Mouse (Mus musculus) megakaryocyte, adult 5-6 weeks (primary cell): ENCODE results near the gene Lat2. TPM values are rescaled to one million over a fixed set of nuclear protein-coding genes. Genes with fewer than 3 reads are reported as not detected.

ENCODE experiments used
- ATAC-seq: 2 replicates; pipeline ENCODE4 v1.8.0; 2016; ENCODE audit warnings: mild to moderate bottlenecking, inconsistent platforms; ENCODE audit not compliant: poor library complexity, severe bottlenecking
- total RNA-seq, 2 experiments: library from RNA; stranded (forward) in 1 of 2; stranded (reverse) in 1 of 2; fragments of 153-499, 151-499 nt in 1 of 2; fragments of 221-1000, 200-1000 nt in 1 of 2; gene quantifications; 2 replicates each; pipeline versions ENCODE4 v1.2.3 to v1.2.4; 2015 to 2017

Lat2 gene
- total RNA-seq, 2 experiments from 2014 or later: 87.7 to 115 TPM

GRCm38 (mm10) chr5:134572508-134573214 lies 42.2 kb downstream of the Lat2 start:
- ATAC-seq: peak; percentile 45

DNA sequence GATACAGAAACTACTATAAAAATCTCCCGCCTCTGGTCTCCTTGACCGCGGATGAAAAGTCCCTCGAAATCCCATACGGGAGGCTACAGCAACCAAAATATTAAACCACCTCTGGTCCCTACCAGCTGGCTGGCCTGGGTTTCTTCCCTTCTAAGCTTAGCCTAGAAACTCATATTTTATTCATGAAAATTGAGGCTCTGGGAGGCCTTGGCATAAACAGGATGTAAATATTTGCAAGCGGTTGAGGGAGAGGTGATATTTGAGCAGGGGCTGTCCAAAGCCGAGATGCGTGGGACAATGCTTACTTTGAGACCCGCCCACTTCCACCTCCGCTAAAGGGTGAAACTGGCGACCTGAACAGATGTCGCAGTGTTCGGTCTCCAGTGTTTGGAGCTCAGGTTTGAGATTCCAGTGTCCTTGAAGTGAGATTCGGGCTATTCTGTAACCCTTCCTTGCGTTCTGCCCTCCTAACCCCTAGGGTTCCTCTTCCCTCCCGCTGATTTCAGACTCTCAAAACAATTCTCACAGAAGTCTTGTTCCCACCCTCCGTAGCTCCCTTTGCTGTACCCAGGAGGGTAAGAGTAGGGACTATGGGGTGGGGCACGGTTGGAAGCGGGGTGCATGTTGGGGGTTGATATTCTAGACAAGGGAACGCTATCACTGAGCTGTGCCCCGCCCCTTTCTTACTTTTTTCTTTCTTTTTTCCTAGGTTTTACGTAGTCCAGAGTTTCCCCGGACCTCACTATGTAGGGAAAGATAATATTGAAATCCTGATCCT lies 42.9 kb downstream of the Lat2 start:
- ATAC-seq: peak; percentile 44

GRCm38 (mm10) chr5:134568964-134569491 lies 45.8 kb downstream of the Lat2 start:
- ATAC-seq: no peak

DNA sequence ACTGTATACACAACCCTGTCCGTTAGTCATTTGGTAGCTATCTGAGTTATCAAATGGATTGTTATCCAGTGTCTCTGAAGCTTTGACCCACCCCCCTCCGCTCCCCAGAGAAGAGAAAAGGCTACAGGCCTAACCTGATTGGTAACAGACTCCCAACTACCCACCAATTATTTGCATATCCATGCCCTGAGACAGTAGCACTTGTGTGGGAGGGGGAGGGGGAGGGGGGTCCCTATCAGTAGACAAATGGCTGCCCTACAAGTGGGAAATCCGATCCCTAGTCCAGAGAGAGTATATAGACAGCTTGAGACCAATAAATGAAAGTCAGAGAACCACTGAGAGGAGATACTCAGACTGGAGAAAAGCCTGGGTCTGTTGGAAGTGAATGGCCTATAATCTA lies 46.8 kb downstream of the Lat2 start:
- ATAC-seq: no peak

GRCm38 (mm10) chr5:134567445-134567844 lies 47.4 kb downstream of the Lat2 start:
- ATAC-seq: peak; percentile 63

DNA sequence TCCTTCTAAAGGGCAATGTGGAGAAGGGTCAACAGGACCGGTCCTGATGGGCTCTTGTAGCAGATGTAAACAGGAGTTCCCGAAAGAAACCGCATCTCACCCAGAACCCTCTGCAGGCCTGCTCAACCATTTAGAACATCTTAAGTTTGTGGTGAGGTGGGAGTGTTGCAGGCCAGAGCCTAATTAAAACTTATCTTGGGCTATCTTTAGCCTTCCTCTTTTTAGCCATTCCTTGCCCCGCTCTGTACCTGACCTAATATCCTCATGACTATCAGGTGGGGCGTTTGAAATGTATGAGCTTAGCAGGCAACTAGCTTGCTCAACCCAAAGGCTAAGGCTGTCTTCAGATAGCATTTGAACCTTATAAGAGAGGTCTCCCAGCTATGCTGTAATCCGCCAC lies 49.1 kb downstream of the Lat2 start:
- no peak for ATAC-seq

DNA sequence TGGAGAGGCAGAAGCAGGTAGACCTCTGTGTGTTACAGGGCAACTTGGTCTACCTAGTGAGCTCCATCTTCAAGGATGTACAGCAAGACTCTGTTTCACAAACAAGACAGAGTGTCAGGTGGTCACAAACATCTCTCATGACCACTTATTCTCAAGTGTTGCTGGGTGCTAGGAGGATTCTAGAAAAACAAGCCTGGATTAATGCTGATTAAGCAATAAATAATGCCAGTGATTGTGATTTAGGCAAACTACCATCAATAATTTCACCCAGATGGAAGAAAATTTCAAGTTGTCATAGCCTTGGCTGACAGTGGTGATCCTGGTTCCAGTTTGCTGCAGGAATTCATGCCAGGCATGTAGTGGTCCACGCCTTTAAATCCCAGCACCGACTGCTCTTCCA lies 50.6 kb downstream of the Lat2 start:
- ATAC-seq: no peak

DNA sequence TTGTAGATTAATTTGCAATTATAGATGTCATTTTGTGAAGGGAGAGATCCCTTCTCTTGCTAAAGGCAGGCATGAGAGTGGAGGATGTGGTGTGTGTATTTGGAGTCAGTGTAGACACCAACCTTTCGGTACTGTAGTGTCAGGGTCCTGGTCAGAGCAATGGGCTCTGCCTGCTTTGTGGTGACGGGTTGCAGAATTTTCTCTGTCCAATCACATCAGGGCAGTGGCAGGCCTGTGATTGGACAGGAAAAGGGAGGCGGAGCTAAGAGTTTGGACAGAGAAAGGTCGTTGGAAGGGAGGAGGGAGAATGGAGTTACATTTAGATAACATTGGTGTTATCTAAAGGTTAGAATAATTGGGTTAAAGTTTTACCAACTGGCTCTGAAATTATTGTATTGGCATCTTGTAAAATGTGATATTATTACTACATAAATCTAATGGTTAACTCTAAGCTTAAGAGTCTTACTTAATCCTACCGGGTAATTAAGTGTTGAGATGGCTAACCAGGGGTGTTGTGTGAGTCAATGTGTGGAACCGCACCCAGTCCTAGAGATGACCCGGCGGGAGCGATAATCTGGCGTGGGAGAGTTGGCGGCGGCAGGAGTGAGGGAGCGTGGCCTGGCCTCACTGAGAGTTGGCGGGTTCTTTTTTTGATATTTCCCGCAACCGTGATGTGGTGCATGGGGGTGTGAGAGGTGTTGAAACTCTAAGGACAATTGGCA lies 54.2 kb downstream of the Lat2 start:
- ATAC-seq: no peak

- no peak for ATAC-seq
These were observed 54.8 kb downstream of the Lat2 start, which contains the start of gene Syna for GRCm38 (mm10) chr5:134560071-134560449. Syna (minus strand) TSS chr5:134560171.

DNA sequence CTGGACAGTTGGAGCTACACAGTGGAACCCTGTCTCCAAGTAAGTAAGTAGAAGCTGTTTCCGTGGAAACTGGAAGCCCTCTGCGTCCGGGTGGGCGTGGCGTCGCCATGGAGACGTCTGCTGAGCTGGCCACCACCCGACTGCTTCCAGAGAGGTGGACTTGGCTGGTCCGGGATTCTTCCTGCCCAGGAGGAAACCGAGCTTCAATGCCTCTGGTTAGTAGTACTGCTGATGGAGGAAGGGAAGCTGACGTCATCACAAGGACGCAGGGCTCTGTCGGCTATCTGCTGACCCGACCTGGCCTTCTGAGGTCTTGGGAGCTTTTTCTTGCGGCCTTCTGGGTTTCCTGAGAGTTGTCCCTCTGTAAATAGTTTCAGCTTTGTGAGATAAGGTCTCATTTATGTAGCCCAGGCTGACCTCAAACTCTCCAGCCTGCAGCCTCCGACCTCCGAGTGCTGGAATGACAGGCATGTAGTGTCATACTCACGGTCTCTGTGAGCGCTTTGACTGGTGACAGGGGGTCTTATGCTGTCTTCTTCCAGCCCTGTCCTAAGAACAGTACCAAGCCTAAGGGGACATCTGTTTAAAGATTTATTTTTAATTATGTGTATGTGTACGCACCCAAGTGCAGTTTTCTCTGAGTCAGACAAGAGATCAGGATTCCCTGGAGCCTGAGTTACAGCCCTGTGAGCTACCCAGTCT lies 59.2 kb downstream of the Lat2 start:
- no peak for ATAC-seq

DNA sequence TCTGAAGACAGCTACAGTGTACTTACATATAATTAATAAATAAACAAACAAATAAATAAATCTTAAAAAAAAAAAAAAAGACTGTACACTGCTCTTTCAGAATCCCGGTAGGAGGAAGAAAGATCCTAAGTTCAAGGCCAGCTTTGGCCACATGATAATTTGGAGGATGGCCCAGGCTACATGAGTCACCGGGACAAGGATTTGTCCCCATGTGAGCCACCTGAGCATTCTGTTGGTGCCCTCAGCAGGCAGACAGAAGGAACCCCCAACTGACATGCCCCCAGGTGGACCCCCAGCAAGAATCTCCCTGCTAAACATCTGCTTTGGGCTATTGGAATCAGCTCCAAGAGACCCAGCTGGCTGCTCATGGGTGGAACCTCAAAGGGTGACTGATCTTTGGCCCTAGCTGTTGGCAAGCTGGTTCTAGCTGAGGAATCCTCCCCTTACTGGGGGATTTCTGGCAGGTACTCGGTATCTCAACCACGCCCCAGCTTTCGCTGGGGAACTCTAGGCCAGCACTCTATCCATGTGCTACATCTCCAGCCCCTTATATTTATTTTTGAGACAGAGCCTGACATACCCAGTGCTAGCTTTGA lies 60.8 kb downstream of the Lat2 start:
- ATAC-seq: no peak

DNA sequence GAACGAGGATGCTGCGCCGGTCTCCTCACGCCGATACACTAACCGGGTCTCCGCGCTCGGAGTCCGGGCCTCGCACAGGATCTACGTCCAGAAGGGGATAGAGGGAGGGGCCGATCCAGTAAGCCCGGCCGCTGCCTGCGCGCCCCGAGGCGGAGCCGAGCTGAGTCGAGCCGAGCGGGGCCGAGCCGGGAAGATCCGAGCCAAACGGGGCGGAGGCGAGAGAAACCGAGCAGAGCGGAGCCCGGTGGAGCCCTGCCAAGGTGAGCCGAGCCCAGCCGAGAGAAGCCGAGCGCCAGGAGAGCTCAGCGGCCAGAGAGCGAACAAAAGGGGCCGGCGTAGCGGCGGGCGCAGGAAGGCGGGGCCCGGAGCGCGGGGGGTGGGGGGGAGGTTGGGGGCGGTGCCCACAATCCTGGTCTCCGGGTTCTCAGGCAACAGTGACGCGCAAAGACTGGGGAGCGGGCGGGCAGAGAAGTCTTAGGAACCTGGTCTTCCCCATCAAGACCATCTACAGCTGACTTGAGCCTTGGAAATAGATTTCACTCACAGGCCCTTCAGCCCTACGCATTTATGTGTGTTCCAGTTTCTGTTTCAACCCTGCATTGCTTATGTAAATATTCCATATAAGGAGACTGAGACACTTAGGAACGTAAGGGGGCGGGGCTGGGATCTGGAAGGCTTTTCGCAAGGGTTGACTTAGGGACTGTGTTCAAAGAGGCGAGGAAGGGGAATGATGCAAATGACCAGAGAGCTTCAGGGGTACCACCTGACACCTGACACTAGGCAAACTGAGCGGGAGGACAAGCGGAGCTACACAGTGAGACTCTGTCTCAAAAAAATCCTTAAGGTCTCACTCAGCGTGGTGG lies 62.5 kb downstream of the Lat2 start, which contains the start of gene Clip2:
Clip2 (minus strand) TSS at position 325 of the 863 bp plus-strand sequence.
- peak; percentile 86 for ATAC-seq

GRCm38 (mm10) chr5:134551233-134552109 lies 63.4 kb downstream of the Lat2 start:
- peak; percentile 18 for ATAC-seq

GRCm38 (mm10) chr5:134550836-134551232 lies 64.0 kb downstream of the Lat2 start:
- ATAC-seq: no peak
